Mouse (Mus musculus): ENCODE measurements around the gene Dnajc30.
"Not testable (repeated sequence)": the region's sequence is repeated elsewhere in the genome, so short reads cannot be mapped to it uniquely, and the experiment has no call there.

Gene Dnajc30

GRCm38 (mm10) chr5:135064909-135065446, 976 bp downstream of the Dnajc30 start, which contains the start of gene Bud23:
TSS of gene Bud23 (minus strand) at chr5:135064959.
- DNase-seq: not testable (repeated sequence)

DNA sequence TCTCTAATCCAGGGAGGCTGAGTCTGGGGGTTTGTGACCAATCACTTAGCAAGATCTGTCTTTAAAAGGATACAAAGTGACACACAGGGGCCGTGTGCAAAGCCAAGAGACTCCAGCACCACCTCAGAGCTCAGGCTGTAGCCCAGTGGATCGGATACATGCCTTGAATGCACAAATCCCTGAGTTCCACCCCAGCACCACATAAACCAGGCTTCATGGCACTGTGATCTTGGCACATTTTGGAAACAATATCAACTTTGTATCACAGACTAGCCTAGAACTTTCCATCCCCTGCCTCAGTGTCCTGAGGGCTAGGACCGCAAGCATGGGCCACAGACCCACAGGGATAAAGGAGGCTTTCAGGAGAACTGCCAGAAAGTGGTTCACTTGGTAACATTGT, 2.0 kb downstream of the Dnajc30 start:
- no peak for DNase-seq

- DNase-seq: no peak
These were observed 6.4 kb downstream of the Dnajc30 start for GRCm38 (mm10) chr5:135070448-135070847.

DNA sequence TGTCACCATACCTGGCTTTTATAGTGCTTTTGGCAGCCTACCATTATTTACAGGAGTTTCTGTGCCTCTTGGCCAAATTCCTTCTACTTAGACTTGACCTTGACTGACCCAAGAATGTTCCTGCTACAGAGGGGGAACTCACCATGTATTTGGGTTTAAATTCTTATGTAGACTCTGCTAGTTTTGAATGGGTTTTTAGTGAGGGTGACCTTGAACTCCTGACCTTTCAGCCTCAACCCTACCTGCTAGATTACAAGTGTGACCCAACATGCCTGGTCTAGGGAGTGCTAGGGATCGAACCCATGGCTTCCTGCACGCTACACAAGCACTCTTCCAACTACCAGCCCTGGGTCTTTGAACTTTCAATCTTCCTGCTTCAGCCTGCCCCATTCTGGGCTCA, 8.1 kb downstream of the Dnajc30 start:
- DNase-seq: no peak

GRCm38 (mm10) chr5:135072720-135073119, 8.7 kb downstream of the Dnajc30 start:
- no peak for DNase-seq

DNA sequence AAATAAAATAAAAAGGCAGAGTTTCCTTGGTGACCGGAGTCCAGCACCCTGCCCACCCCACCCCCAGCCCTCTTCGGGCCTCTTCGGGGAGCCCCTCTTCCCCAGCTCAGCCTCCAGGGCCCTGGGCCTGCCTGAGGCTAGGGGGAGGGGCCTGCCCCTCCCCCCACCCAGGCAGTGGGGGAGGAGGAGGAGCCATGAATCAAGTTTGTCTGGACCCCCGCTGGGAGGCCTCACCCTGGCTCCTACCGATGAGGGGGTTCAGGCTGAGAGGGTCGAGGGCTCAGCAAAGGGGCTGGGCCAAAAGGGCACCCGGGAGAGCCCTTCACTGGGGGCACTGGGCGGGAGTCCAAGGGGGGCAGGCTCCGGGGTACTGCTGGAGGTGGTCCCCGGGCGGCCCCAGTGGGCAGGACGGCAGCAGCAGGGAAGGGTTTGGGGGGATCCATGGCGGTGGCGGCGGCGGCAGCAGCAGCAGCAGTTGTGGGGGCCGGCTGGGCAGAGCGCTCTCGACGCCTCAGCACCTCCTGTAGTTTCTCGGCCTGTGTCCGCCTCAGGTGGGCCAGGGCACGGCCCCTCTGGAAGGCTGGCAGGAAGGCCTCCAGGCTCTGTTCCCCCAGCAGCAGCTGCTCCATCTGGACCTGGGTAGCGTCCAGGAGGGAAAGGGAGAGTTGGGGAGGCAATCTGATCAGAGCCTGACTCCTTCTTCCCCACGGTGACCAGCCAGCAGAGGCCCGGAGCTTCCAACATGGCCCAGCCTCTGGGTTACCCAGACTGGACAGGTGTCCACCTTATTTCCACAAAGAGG, 9.5 kb downstream of the Dnajc30 start:
- DNase-seq: no peak

DNA sequence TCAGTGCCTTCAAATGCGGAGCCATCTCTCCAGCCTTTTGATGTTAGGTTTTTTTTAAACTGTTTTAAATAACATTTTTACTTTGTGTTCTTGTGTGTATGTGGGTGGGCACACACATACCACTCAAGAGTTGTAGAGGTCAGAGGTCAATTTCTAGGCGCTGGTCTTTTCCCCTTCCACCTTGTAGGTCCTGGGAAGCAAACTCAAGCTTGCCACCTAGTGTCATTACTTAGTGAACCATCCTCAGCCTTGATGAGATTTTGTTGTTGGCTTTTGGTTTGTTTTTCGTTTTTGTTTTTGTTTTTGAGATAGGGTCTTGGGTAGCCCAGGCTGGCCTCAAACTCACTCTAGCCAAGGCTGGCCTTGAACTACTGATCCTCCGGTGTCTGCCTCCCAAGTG, 11.7 kb downstream of the Dnajc30 start:
- no peak for DNase-seq

- no peak for DNase-seq
These were observed 12.4 kb downstream of the Dnajc30 start for GRCm38 (mm10) chr5:135076368-135076767.

DNA sequence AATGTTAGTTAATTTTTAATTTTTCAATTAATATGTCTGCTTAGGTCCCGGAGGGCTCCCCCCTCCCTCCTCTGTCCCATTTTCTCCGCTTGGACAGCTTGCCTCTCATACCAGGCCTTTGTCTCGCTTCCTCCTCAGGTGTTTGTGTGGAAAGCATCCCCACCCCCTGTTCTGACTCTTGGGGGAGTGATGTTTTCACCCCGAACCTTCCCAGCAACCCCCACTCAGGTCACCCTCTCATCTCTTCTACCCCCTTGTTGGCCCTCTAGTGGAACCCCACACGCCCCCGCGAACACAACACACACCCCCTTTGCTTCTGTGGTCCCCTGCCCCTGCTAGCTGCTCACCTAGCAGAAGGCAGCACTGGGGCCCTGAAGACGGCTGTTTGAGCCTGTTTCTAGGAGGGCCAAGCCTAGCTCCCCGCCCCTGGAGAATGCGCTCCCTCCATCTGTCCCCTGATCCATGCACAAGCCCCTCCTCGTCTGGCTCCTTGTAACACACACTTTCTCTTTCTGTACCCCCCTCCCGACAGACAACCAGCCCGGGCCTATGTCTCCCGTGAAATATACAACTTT, 13.0 kb downstream of the Dnajc30 start:
- DNase-seq: peak; percentile 49

GRCm38 (mm10) chr5:135077564-135078481, 13.8 kb downstream of the Dnajc30 start, which contains the start of gene Vps37d:
TSS of gene Vps37d (minus strand) at chr5:135078266.
- peak; percentile 99 for DNase-seq

DNA sequence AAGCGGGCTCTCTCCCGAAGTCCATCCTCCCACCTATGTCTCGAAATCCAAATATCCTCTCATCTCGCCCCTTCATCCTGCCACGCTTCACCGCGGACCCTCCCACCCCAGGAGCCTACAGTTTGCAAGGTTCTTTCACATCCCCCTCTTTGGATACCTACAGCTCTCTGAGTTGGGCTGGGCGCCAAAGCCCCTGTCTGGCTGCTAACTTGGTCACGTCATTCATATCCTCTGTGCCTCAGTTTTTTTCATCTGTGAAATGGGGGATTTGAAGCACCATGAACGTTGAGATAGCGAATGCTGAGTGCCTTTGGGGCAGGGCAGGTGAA, 14.4 kb downstream of the Dnajc30 start:
- no peak for DNase-seq

DNA sequence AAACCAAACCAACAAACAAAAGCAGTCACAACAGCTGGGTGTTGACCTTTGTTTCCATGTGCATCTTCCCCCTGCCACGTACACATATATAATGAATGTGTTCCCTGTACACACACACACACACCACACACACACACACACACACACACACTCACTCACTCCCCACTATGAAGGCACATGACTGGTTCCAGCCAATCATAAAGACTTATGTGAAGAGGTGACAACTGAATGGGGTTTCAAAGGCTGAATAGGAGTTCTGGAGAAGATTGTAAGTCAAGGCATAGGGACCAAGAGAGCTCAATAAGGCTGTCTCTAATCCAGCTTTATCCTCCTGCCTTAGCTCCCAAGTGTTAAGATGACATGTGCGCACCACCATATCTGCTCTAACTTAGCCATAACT, 15.6 kb downstream of the Dnajc30 start:
- DNase-seq: no peak

- no peak for DNase-seq
These were observed 16.5 kb downstream of the Dnajc30 start for GRCm38 (mm10) chr5:135080539-135080938.

- no peak for DNase-seq
These were observed 22.9 kb downstream of the Dnajc30 start for GRCm38 (mm10) chr5:135086871-135087270.

- DNase-seq: no peak
These were observed 25.7 kb downstream of the Dnajc30 start, which contains the start of gene Mlxipl for GRCm38 (mm10) chr5:135089653-135090052. TSS of gene Mlxipl (plus strand) at chr5:135089890.

DNA sequence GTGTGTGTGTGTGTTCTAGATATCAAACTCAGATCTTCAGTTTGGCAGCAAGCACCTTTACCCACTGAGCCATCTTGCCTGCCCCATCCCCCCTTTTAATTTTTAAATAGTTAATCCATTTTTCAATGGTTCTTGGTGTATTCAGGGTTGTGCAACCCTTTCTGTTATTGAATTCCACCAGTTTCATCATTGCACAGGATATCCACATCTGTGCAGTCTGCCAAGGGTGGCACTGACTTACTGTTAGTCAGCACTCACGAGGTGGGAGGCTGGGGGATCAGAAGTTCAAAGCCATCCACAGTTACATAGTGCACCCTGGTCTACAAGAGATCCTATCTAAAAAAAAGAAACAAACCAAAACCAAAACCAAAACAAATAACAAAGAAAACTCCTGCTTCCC, 37.0 kb downstream of the Dnajc30 start:
- no peak for DNase-seq

- DNase-seq: no peak
These were observed 40.1 kb downstream of the Dnajc30 start for GRCm38 (mm10) chr5:135103999-135104660.

DNA sequence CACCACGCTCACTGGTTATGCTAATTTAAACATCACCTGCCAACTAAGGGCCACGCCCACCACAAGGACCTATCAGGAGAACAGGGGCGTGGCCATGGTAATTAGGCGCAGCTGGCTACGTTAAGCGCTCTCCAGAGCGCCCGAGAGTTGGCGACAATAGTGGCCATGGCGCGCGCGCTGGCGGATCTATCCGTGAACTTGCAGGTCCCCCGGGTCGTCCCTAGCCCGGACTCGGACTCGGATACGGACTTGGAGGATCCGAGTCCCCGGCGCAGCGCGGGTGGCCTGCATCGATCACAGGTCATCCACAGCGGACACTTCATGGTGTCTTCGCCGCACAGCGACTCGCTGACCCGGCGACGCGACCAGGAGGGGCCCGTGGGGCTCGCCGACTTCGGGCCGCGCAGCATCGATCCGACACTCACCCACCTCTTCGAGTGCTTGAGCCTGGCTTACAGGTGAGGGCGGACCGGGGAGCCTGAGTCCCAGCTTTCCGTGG, 42.8 kb downstream of the Dnajc30 start:
- peak; percentile 59 for DNase-seq

GRCm38 (mm10) chr5:135107521-135108501, 43.8 kb downstream of the Dnajc30 start:
- peak; percentile 29 for DNase-seq

DNA sequence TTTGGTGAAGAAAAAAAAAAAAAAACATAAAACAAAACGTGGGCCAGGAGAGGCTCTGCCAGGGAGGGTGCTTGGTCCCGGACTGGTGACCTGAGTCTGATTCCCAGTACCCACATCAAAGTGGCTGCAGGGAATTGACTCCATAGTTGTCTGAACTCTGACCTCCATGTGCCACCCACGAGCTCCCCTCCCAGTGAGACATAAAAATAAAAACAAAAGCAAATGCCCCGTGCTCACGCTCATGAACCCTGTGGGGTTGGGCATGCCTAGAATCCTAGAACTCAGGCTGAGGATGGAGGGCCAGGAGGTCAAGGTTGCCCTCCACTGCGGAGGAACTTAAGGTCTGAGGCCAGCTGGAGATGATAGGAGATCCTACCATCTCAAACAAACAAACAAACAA, 45.0 kb downstream of the Dnajc30 start:
- no peak for DNase-seq

- no peak for DNase-seq
These were observed 45.4 kb downstream of the Dnajc30 start for GRCm38 (mm10) chr5:135109426-135109825.

Data from right cerebral cortex, postnatal 4 days (tissue).